Mouse (Mus musculus) CD4-positive helper T cell, adult 2 months (primary cell): ENCODE data around the gene Mfsd12.

Experiments used
- DNase-seq: peaks from one replicate; pipeline ENCODE4 v3.0.0-alpha.2; 2012; ENCODE audit warnings: low read depth, missing footprints, low spot score

Mfsd12 gene

GRCm38 (mm10) chr10:81379809-81380378 is 22.6 kb downstream of the Mfsd12 start:
- no peak for DNase-seq

GRCm38 (mm10) chr10:81382039-81382438 is 24.7 kb downstream of the Mfsd12 start:
- DNase-seq: peak; percentile 80

- peak; percentile 99 for DNase-seq
Observed at GRCm38 (mm10) chr10:81383802-81384604, 26.7 kb downstream of the Mfsd12 start, which contains the start of the genes Dohh and Gm48551. Gene Dohh (plus strand): TSS chr10:81384428. Gene Gm48551 (plus strand): TSS chr10:81384466.

GRCm38 (mm10) chr10:81384605-81384982 is 27.3 kb downstream of the Mfsd12 start:
- no peak for DNase-seq

- no peak for DNase-seq
Observed at GRCm38 (mm10) chr10:81385603-81386306, 28.5 kb downstream of the Mfsd12 start.

- no peak for DNase-seq
Observed at GRCm38 (mm10) chr10:81387716-81388115, 30.4 kb downstream of the Mfsd12 start.

GRCm38 (mm10) chr10:81388505-81389055 is 31.3 kb downstream of the Mfsd12 start, which contains the start of gene Gm48552:
Gene Gm48552 (plus strand): TSS chr10:81389005.
- DNase-seq: no peak

GRCm38 (mm10) chr10:81389373-81389772 is 32.1 kb downstream of the Mfsd12 start:
- no peak for DNase-seq

- peak; percentile 66 for DNase-seq
Observed at GRCm38 (mm10) chr10:81389801-81390677, 32.7 kb downstream of the Mfsd12 start.

- no peak for DNase-seq
Observed at GRCm38 (mm10) chr10:81390678-81390965, 33.3 kb downstream of the Mfsd12 start.

- no peak for DNase-seq
Observed at GRCm38 (mm10) chr10:81392270-81392669, 35.0 kb downstream of the Mfsd12 start.

GRCm38 (mm10) chr10:81392781-81393185 is 35.5 kb downstream of the Mfsd12 start, which contains the start of gene Smim24:
Gene Smim24 (plus strand): TSS chr10:81393051.
- no peak for DNase-seq

- DNase-seq: peak; percentile 35
Observed at GRCm38 (mm10) chr10:81393456-81394063, 36.3 kb downstream of the Mfsd12 start.

- DNase-seq: peak; percentile 71
Observed at GRCm38 (mm10) chr10:81395127-81395526, 37.8 kb downstream of the Mfsd12 start.

- no peak for DNase-seq
Observed at GRCm38 (mm10) chr10:81395865-81396264, 38.6 kb downstream of the Mfsd12 start.

GRCm38 (mm10) chr10:81396749-81397148 is 39.5 kb downstream of the Mfsd12 start:
- no peak for DNase-seq

GRCm38 (mm10) chr10:81399296-81399695 is 42.0 kb downstream of the Mfsd12 start:
- no peak for DNase-seq

GRCm38 (mm10) chr10:81399798-81400308 is 42.6 kb downstream of the Mfsd12 start:
- no peak for DNase-seq

GRCm38 (mm10) chr10:81400371-81401204 is 43.3 kb downstream of the Mfsd12 start:
- no peak for DNase-seq

GRCm38 (mm10) chr10:81401205-81401520 is 43.9 kb downstream of the Mfsd12 start:
- no peak for DNase-seq
